Mouse (Mus musculus) small intestine, adult 2 months (tissue): Measurements from ENCODE around the gene 3110009E18Rik.

Experiments
- CTCF ChIP-seq: fragments of 200-500 bp; IDR thresholded peaks from 2 replicates; pipeline ENCODE4 v1.5.1; 2012; ENCODE audit warnings: low read depth, mild to moderate bottlenecking, control low read depth, inconsistent platforms, low read length, moderate library complexity, mixed read lengths; ENCODE audit not compliant: insufficient replicate concordance, insufficient read length; ENCODE audit errors: extremely low read depth
- POLR2A ChIP-seq: fragments of 200-500 bp; IDR thresholded peaks from 2 replicates; pipeline ENCODE4 v1.6.1; 2012; ENCODE audit warnings: low read depth, mild to moderate bottlenecking, control low read depth, inconsistent platforms, low read length, moderate library complexity

DNA sequence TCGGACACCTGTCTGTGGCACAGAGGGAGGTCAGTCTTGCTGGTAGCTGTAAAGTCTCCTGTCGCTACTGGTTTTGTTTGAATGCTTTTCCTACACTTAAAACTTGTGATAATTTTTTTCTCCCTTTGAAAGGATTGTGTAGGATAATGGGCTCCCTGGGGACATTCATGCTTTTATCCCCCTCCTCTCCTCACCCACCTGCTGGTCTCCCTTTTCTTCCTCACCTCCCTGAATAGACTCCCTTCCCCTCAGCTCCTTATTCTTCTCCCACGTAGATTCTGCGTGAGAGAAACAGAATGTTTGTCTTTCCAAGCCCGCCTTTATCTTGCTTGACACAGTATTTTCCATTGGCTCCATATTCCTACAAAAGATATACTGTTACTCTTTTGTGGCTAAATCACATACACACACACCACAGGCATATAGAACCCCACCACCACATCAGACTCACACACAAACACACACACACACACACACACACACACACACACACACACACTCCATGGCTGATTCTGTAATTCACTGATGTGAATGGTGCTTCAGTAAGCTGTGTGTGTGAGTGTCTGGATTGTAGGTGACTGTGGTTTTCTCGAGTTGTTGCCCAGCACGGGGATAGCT, 18.0 kb downstream of the 3110009E18Rik start:
- no peak for TF ChIP-seq CTCF
- no peak for TF ChIP-seq POLR2A
